8 mouse cellular contexts compared by ENCODE assay signal in the genomic region with DNA sequence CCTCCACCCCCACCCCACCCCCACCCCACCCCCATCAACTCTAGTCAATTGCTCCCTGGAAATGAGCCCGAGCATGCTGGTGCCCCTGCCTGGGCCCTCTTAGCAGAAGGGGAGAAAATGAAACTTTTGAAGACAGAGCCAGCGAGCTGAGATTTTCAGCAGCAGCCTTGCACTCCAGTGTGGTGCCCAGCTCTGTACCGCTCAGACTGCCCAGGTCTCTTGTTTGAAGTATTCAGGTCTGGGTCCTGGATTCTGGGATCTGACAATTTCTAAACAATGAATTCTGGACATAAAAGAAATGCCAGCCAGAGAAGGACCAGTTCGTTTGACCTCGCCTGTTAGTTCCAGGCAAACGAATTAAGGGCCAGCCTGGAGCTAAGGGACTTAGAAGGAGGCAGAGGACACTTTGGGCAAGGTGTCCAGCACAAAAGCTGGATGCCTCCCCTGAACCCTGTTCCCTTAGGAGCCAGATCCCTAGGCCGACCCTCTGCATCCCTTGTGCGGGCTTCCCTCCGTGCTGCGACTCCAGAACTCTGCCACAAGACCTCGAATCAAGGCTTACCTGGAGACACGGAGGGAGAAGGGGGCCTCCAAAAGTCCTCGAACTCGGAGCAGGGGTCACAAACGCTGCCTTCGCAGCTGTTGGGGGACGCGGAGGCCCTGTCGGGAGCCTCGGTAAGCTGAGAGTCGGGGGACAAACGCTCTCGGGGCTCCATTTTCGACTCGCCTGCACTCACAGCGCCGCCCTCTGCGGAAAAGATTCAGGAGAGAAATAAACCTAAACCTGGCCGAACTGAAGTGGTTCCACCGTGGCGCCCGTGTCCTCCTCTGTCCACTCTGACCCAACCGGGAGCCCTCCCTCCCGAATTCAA. TPM values are rescaled to one million over a fixed set of nuclear protein-coding genes. Genes with fewer than 3 reads are reported as not detected.
DNase-seq lines count a peak whose midpoint lies in the region; ATAC-seq and TF ChIP-seq lines count a peak whose summit lies in the region.

No protein-coding gene starts in this region.

- peaks cover 83% of the 10 kb centered on the region for H3K27me3 ChIP-seq in heart, embryonic 16.5 days (ENCODE audit: control insufficient read depth, insufficient read depth, low read length)
- peaks cover 32% of the 10 kb centered on the region for H3K27me3 ChIP-seq in myocyte (ENCODE audit: control insufficient read depth, insufficient read depth, insufficient read length)

- no peak for ATAC-seq in heart, embryonic 16.5 days (replicated peaks; ENCODE audit: extremely low read depth, insufficient read depth, low FRiP score)
- no peak for ATAC-seq in erythroblast, adult 5-6 weeks (replicated peaks; ENCODE audit: low FRiP score, poor library complexity, severe bottlenecking)

- no peak overlapping the region for H3K27ac ChIP-seq in heart, embryonic 16.5 days (ENCODE audit: low read length)

- H3K9me3 ChIP-seq in heart, embryonic 16.5 days (replicated peaks; ENCODE audit: control insufficient read depth, low read length): no peaks in the 10 kb centered on the region

- H3K9ac ChIP-seq in heart, embryonic 16.5 days (ENCODE audit: low read length): peak overlapping the region; percentile 62

- peak; percentile 27 for DNase-seq in lung, adult 2 months
- DNase-seq in lung, postnatal 36 days: no peak
- DNase-seq in embryo, embryonic 10.5 days (ENCODE audit: low spot score): peak; percentile 60
- DNase-seq in kidney, postnatal 4 days: peak; percentile 36 to 58
- DNase-seq in ovary, postnatal 14 days (ENCODE audit: low spot score): no peak

- H3K4me2 ChIP-seq in heart, embryonic 16.5 days (ENCODE audit: low read depth, low read length): peak overlapping the region; percentile 77
- H3K4me2 ChIP-seq in myocyte (ENCODE audit: low read depth): peak overlapping the region; percentile 61

- TF ChIP-seq CTCF in lung, adult 2 months (IDR thresholded peaks at IDR 0.05; ENCODE audit: insufficient read depth, low read length): no peak

- H3K4me1 ChIP-seq in lung, adult 2 months (ENCODE audit: control insufficient read depth, insufficient read depth, low read length): peaks cover 30% of the 10 kb centered on the region
- peaks cover 53% of the 10 kb centered on the region for H3K4me1 ChIP-seq in heart, embryonic 16.5 days (ENCODE audit: control insufficient read depth, insufficient read depth, low read length)

- H3K36me3 ChIP-seq in heart, embryonic 16.5 days (ENCODE audit: control insufficient read depth, insufficient read depth): no peaks in the 10 kb centered on the region
- H3K36me3 ChIP-seq in myocyte (ENCODE audit: control insufficient read depth, insufficient read depth): no peaks in the 10 kb centered on the region

- H3K4me3 ChIP-seq in lung, adult 2 months (replicated peaks; ENCODE audit: extremely low read depth, low read depth, low read length): no peak overlapping the region
- H3K4me3 ChIP-seq in heart, embryonic 16.5 days (ENCODE audit: low read length): peak overlapping the region; percentile 54
- peak overlapping the region; percentile 9 for H3K4me3 ChIP-seq in myocyte

- H3K79me2 ChIP-seq in myocyte (ENCODE audit: control insufficient read depth, insufficient read depth): no peaks in the 10 kb centered on the region

- no peak for TF ChIP-seq POLR2A in lung, adult 2 months (IDR thresholded peaks at IDR 0.05; ENCODE audit: borderline replicate concordance, extremely low read depth, low read depth, low read length)
- no peak for TF ChIP-seq POLR2A in myocyte (IDR thresholded peaks at IDR 0.05; ENCODE audit: insufficient read length, low read depth)

- no peak overlapping the region for H3ac ChIP-seq in myocyte (ENCODE audit: control insufficient read depth, insufficient read length)

- WGBS in lung, adult 2 months: 5% methylated on average over 34 of the region's 34 CpGs
- WGBS in heart, embryonic 16.5 days: 3% methylated on average over 34 of the region's 34 CpGs

TF ChIP-seq in myocyte, 11 proteins besides CTCF, POLR2A, EP300 and RAD21:
- TF ChIP-seq REST (IDR thresholded peaks at IDR 0.05; ENCODE audit: insufficient read depth, insufficient read length): no peak
- no peak for TF ChIP-seq TCF12 (IDR thresholded peaks at IDR 0.05; ENCODE audit: insufficient read depth, poor library complexity, severe bottlenecking)
- TF ChIP-seq CEBPB (IDR thresholded peaks at IDR 0.05; ENCODE audit: insufficient read depth, poor library complexity, severe bottlenecking): no peak
- no peak for TF ChIP-seq TCF3 (IDR thresholded peaks at IDR 0.05; ENCODE audit: insufficient read length, low read depth)
- no peak for TF ChIP-seq USF1 (IDR thresholded peaks at IDR 0.05; ENCODE audit: low read depth)
- TF ChIP-seq MYOG (IDR thresholded peaks at IDR 0.05; ENCODE audit: control insufficient read depth in 1 of 3, insufficient read depth in 1 of 3, insufficient read length in 2 of 3, low read depth in 2 of 3): no peak
- TF ChIP-seq POLR2AphosphoS2 (IDR thresholded peaks at IDR 0.05; ENCODE audit: insufficient read length, low read depth): no peak
- no peak for TF ChIP-seq MAX (IDR thresholded peaks at IDR 0.05; ENCODE audit: low read depth)
- no peak for TF ChIP-seq E2F4 (IDR thresholded peaks at IDR 0.05; ENCODE audit: insufficient read depth)
- TF ChIP-seq MYOD1 (IDR thresholded peaks at IDR 0.05; ENCODE audit: control insufficient read depth in 1 of 3, insufficient read length in 2 of 3, low read depth in 2 of 3): no peak
- TF ChIP-seq SRF (IDR thresholded peaks at IDR 0.05; ENCODE audit: control insufficient read depth, insufficient read length, low read depth): no peak
TF ChIP-seq in myocyte: peak in this region for 0.

RNA-seq across cellular contexts. Expression of a gene that starts 2.9 kb away (rescaled TPM):
- polyA plus RNA-seq in lung, adult 2 months (2012; rRNA removed): 0.73 and 2.0 TPM in 2 replicates
- polyA plus RNA-seq in heart, embryonic 16.5 days (2015; fragmentation: Nextera tagmentation; extraction: Ambion mirVana): 0.94 and 3.0 TPM in 2 replicates
- polyA plus RNA-seq in myocyte (2012; fragmentation: generic; extraction: Trizol): 0.78 TPM
- 6.1 and 14.6 TPM in 2 replicates for total RNA-seq in erythroblast, adult 5-6 weeks (2015; ENCODE audit: low replicate concordance)
- total RNA-seq in erythroblast, adult 5-6 weeks (2017; ENCODE audit: low replicate concordance): 13.2 and 13.4 TPM in 2 replicates

Comparison
In these comparisons a context has a peak if more than half of its experiments do, and no peak if none do; other contexts are left out.
1. DNase-seq: peak in lung, adult 2 months (single experiment), embryo, embryonic 10.5 days (single experiment) and kidney, postnatal 4 days (2 of 2); none in lung, postnatal 36 days (single experiment) and ovary, postnatal 14 days (single experiment).